Mouse (Mus musculus) liver, embryonic 14.5 days (tissue): ENCODE measurements at regions not wholly inside any gene's neighbourhood (a gene's known extent, or its start where the extent isn't known, plus 50 kb on each side); places are given as distances from the start of the nearest gene placed in this dataset.
"Not testable (repeated sequence)": the region's sequence is repeated elsewhere in the genome, so short reads cannot be mapped to it uniquely, and the experiment has no call there.

Experiments used
- ATAC-seq: fragments of 200-750 bp; cut with Nextera tagmentation; 2 replicates; pipeline ENCODE4 v1.8.0; 2017; ENCODE audit warnings: moderate number of reproducible peaks, mild to moderate bottlenecking, moderate library complexity; ENCODE audit not compliant: insufficient read depth
- DNase-seq, 3 experiments: peaks; one replicate each; pipeline ENCODE4 v3.0.0-alpha.2; 2012 to 2013; ENCODE audit warnings: low read depth in 3 of 3, low spot score in 3 of 3
- H3K27ac ChIP-seq: fragments of 300-500 bp; sonication (generic); 2 replicates; pipeline ENCODE4 v1.5.1; 2014; ENCODE audit warnings: moderate library complexity, mild to moderate bottlenecking, control low read depth, inconsistent platforms
- H3K27me3 ChIP-seq: fragments of 300-500 bp; sonication (generic); 2 replicates; pipeline ENCODE4 v1.6.1; 2014; ENCODE audit warnings: mild to moderate bottlenecking, low read length, moderate library complexity; ENCODE audit not compliant: control insufficient read depth, insufficient read depth
- H3K36me3 ChIP-seq: fragments of 300-500 bp; sonication (generic); replicated peaks from 2 replicates; pipeline ENCODE4 v1.6.1; 2014; ENCODE audit warnings: low read depth; ENCODE audit not compliant: control insufficient read depth, insufficient read depth
- H3K4me1 ChIP-seq, 2 experiments: fragments of 200-500 bp in 1 of 2; fragments of 300-500 bp in 1 of 2; sonication (generic) in 1 of 2; replicated peaks; 2 replicates each; pipeline ENCODE4 v1.6.1; 2012 to 2014; ENCODE audit warnings: antibody characterized with exemption in 1 of 2, inconsistent platforms in 1 of 2, low read length in 1 of 2; ENCODE audit not compliant: control insufficient read depth in 2 of 2, insufficient read depth in 2 of 2
- H3K4me2 ChIP-seq: fragments of 300-500 bp; sonication (generic); 2 replicates; pipeline ENCODE4 v1.6.1; 2014; ENCODE audit warnings: low read depth, mild to moderate bottlenecking, control low read depth, moderate library complexity
- H3K4me3 ChIP-seq, 2 experiments: fragments of 200-500 bp in 1 of 2; fragments of 300-500 bp in 1 of 2; sonication (generic) in 1 of 2; 2 replicates each; pipeline ENCODE4 v1.5.1; 2012 to 2014; ENCODE audit warnings: low read depth in 2 of 2, low read length in 2 of 2, mild to moderate bottlenecking in 2 of 2, control low read depth in 1 of 2, inconsistent platforms in 1 of 2, moderate library complexity in 1 of 2; ENCODE audit not compliant: insufficient read depth in 1 of 2
- H3K9ac ChIP-seq: fragments of 300-500 bp; sonication (generic); replicated peaks from 2 replicates; pipeline ENCODE4 v1.6.1; 2014; ENCODE audit warnings: mild to moderate bottlenecking, control low read depth, moderate library complexity
- H3K9me3 ChIP-seq: fragments of 300-500 bp; sonication (generic); 2 replicates; pipeline ENCODE4 v1.6.1; 2016; ENCODE audit warnings: low read length, mixed read lengths; ENCODE audit not compliant: control insufficient read depth
- CTCF ChIP-seq: IDR thresholded peaks from 2 replicates; pipeline ENCODE4 v1.5.1; 2016; ENCODE audit warnings: antibody characterized with exemption, low read depth, control low read depth
- EP300 ChIP-seq: IDR thresholded peaks from 2 replicates; pipeline ENCODE4 v1.6.1; 2016; ENCODE audit warnings: antibody characterized with exemption, low read depth
- WGBS: fragments of 180-500 bp; shearing (Covaris S2); extraction: QIAGEN DNeasy Blood & Tissue Kit; methylation state at CpG from one replicate; pipeline ENCODE4 v1.1.7; 2014; ENCODE audit not compliant: insufficient replicate concordance; 5-methylcytosine and 5-hydroxymethylcytosine counted together

GRCm38 (mm10) chr2:71597956-71598355 lies 51.4 kb upstream of the Dlx2 start:
- 51% methylated on average over 5 of the region's 5 CpGs for WGBS
- TF ChIP-seq CTCF: no peak
- TF ChIP-seq EP300: no peak
- Histone ChIP-seq H3K4me1 (no peaks in the 10 kb centered on the region), H3K4me2 (no peak overlapping the region), H3K9me3 (no peaks in the 10 kb centered on the region), H3K9ac (no peak overlapping the region), H3K4me3 (no peak overlapping the region), H3K27ac (no peak overlapping the region), H3K27me3 (no peaks in the 10 kb centered on the region), H3K36me3 (no peaks in the 10 kb centered on the region)
- ATAC-seq: no peak
- no peak for DNase-seq

- no peak overlapping the region for H3K27ac ChIP-seq
- H3K27me3 ChIP-seq: no peaks in the 10 kb centered on the region
- no peak for TF ChIP-seq EP300
- TF ChIP-seq CTCF: no peak
- no peak overlapping the region for H3K9ac ChIP-seq
- DNase-seq (no peak), ATAC-seq (no peak)
- H3K4me3 ChIP-seq: no peak overlapping the region
- no peaks in the 10 kb centered on the region for H3K36me3 ChIP-seq
- WGBS: 15% methylated on average over 10 of the region's 10 CpGs
- H3K4me1 ChIP-seq: no peaks in the 10 kb centered on the region
- no peaks in the 10 kb centered on the region for H3K9me3 ChIP-seq
- peak overlapping the region; percentile 35 for H3K4me2 ChIP-seq
Observed at GRCm38 (mm10) chr2:71598368-71598767, 51.8 kb upstream of the Dlx2 start.

GRCm38 (mm10) chr2:71598778-71599177 lies 52.2 kb upstream of the Dlx2 start:
- 7% methylated on average over 5 of the region's 5 CpGs for WGBS
- DNase-seq: peak; percentile 33 to 48 (median 47)
- H3K27ac ChIP-seq: no peak overlapping the region
- no peaks in the 10 kb centered on the region for H3K27me3 ChIP-seq
- no peak overlapping the region for H3K9ac ChIP-seq
- H3K4me1 ChIP-seq: no peaks in the 10 kb centered on the region
- no peak for ATAC-seq
- no peaks in the 10 kb centered on the region for H3K36me3 ChIP-seq
- TF ChIP-seq CTCF (peak; percentile 90), EP300 (no peak)
- H3K4me2 ChIP-seq: peak overlapping the region; percentile 35
- H3K4me3 ChIP-seq: no peak overlapping the region
- H3K9me3 ChIP-seq: no peaks in the 10 kb centered on the region

- no peak overlapping the region for H3K4me2 ChIP-seq
- no peak overlapping the region for H3K4me3 ChIP-seq
- no peaks in the 10 kb centered on the region for H3K36me3 ChIP-seq
- no peak overlapping the region for H3K9ac ChIP-seq
- DNase-seq (no peak), ATAC-seq (no peak)
- no peaks in the 10 kb centered on the region for H3K4me1 ChIP-seq
- WGBS: 60% methylated on average over 7 of the region's 7 CpGs
- H3K27me3 ChIP-seq: no peaks in the 10 kb centered on the region
- H3K9me3 ChIP-seq: no peaks in the 10 kb centered on the region
- TF ChIP-seq EP300 (no peak), CTCF (no peak)
- H3K27ac ChIP-seq: no peak overlapping the region
Observed at GRCm38 (mm10) chr2:71600213-71600612, 53.7 kb upstream of the Dlx2 start.

GRCm38 (mm10) chr2:71600999-71601398 lies 54.4 kb upstream of the Dlx2 start:
- Histone ChIP-seq H3K4me2 (no peak overlapping the region), H3K27ac (no peak overlapping the region), H3K9ac (no peak overlapping the region), H3K36me3 (no peaks in the 10 kb centered on the region), H3K4me1 (no peaks in the 10 kb centered on the region), H3K9me3 (no peaks in the 10 kb centered on the region), H3K27me3 (no peaks in the 10 kb centered on the region), H3K4me3 (no peak overlapping the region)
- DNase-seq (no peak), ATAC-seq (no peak)
- TF ChIP-seq CTCF: no peak
- TF ChIP-seq EP300: no peak
- WGBS: 70% methylated on average over 1 of the region's 1 CpGs

GRCm38 (mm10) chr2:71603796-71604195 lies 57.2 kb upstream of the Dlx2 start:
- 79% methylated on average over 8 of the region's 8 CpGs for WGBS
- not testable (repeated sequence) for DNase-seq, H3K9ac ChIP-seq, ATAC-seq, H3K4me2 ChIP-seq, H3K27ac ChIP-seq, H3K36me3 ChIP-seq, H3K4me1 ChIP-seq, H3K27me3 ChIP-seq, H3K4me3 ChIP-seq, H3K9me3 ChIP-seq
